Mouse (Mus musculus) bone marrow macrophage, adult 2 months (primary cell): ENCODE results near the gene Gm21958.

ENCODE experiments used
- CTCF ChIP-seq: IDR thresholded peaks from 2 replicates; pipeline ENCODE4 v1.5.1; 2012; ENCODE audit warnings: low read depth, mild to moderate bottlenecking, low read length, moderate library complexity
- POLR2A ChIP-seq: IDR thresholded peaks from 2 replicates; pipeline ENCODE4 v1.6.1; 2012; ENCODE audit warnings: mild to moderate bottlenecking, low read depth, low read length, borderline replicate concordance

GRCm38 (mm10) chr3:54715461-54715860, 1.3 kb upstream of the Gm21958 start:
- no peak for TF ChIP-seq CTCF
- TF ChIP-seq POLR2A: no peak
